Mouse (Mus musculus) erythroblast, embryonic 14.5 days (primary cell): ENCODE measurements around the gene Vps4b. TPM values are rescaled to one million over a fixed set of nuclear protein-coding genes. Genes with fewer than 3 reads are reported as not detected.
A peak's percentile ranks its signal among the peaks of the same experiment; 100 is the strongest.
"Not testable (repeated sequence)": the region's sequence is repeated elsewhere in the genome, so short reads cannot be mapped to it uniquely, and the experiment has no call there.

Source experiments
- H3K27me3 ChIP-seq: 2 replicates; pipeline ENCODE4 v1.6.1; 2012; ENCODE audit warnings: inconsistent platforms; ENCODE audit not compliant: control insufficient read depth
- H3K36me3 ChIP-seq: 2 replicates; pipeline ENCODE4 v1.6.1; 2012; ENCODE audit warnings: mild to moderate bottlenecking, inconsistent platforms; ENCODE audit not compliant: control insufficient read depth
- H3K4me1 ChIP-seq: 2 replicates; pipeline ENCODE4 v1.6.1; 2012; ENCODE audit warnings: inconsistent platforms; ENCODE audit not compliant: control insufficient read depth
- H3K4me3 ChIP-seq: replicated peaks from 2 replicates; pipeline ENCODE3; 2012; ENCODE audit warnings: moderate library complexity, mild to moderate bottlenecking, inconsistent platforms
- H3K9me3 ChIP-seq: 2 replicates; pipeline ENCODE4 v1.6.1; 2012; ENCODE audit warnings: low read length, inconsistent platforms, mixed read lengths; ENCODE audit not compliant: control insufficient read depth
- GATA1 ChIP-seq: IDR thresholded peaks from 2 replicates; pipeline ENCODE4 v1.6.1; 2012; ENCODE audit warnings: low read length, inconsistent platforms, mixed read lengths
- TAL1 ChIP-seq: IDR thresholded peaks from 3 replicates; pipeline ENCODE4 v1.6.1; 2012; ENCODE audit warnings: low read length, inconsistent platforms, mixed read lengths
- polyA plus RNA-seq: library from polyadenylated mRNA; stranded (reverse); fragments of >175 nt; gene quantifications from 2 replicates; pipeline ENCODE4 v1.2.3, GENCODE M21; 2012

Vps4b gene
- polyA plus RNA-seq, 1 experiment: 0.37 TPM

DNA sequence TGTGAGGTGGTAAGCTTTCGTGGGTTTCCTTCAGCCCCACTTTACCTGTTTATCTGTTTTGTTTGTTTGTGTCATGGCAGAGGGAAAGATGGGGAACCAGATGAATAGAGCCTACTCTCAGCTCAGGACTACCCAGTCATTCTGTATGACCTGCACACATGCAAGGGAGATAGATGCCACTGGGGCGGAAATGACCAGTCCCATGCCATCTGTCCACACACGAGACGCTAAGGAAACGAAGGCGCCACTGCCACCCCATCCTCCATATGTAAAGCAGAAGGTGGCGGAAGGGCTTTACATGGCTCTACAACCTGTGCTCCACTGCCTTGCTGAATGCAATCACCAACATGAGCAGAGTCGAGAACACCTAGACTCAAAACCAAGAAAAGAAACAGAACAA, 60.3 kb downstream of the Vps4b start:
- H3K9me3 ChIP-seq: no peaks in the 10 kb centered on the region
- no peaks in the 10 kb centered on the region for H3K27me3 ChIP-seq
- no peak overlapping the region for H3K4me3 ChIP-seq
- peaks cover 12% of the 10 kb centered on the region for H3K36me3 ChIP-seq
- no peaks in the 10 kb centered on the region for H3K4me1 ChIP-seq
- TF ChIP-seq GATA1 (no peak), TAL1 (no peak)

DNA sequence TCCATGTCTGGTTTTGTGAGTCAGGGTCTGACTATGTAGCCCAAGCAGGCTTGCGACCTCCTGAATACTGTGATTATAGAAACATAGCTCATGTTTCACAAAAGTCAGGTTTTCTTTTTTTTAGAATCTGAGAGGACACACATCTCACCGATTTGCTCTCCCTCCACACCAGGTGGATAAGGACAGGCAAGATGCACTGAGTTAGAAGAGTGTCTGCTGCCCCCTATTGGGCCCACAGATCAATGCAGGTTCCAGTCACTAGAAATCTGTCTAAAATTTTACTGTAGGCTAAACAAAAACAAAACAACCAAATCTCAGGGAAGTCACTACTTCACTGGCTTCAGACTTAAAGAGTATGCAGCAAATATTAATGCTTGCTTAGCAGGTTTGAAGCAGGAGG, 60.9 kb downstream of the Vps4b start:
- Histone ChIP-seq H3K4me3 (no peak overlapping the region), H3K36me3 (peaks cover 12% of the 10 kb centered on the region), H3K27me3 (no peaks in the 10 kb centered on the region), H3K4me1 (no peaks in the 10 kb centered on the region), H3K9me3 (no peaks in the 10 kb centered on the region)
- TF ChIP-seq TAL1 (no peak), GATA1 (no peak)

DNA sequence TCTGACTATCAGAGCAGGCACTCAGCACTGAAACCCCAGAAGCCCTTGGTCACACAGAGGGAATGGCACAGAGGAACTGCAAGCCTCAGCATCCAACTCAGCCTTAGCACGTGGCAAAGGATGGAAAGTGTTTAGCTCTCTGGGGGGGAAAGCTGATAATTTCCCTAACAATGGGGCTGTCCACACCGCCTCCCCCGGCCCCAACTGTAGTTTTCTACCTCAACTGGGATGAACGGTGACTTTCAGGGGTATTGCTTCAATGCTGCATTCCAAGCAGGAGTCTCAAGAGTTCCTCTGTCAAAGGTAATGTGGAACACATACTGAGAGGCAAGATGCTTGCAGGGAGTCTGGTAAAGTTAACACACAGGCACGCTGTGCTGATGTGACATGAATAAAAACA, 74.5 kb downstream of the Vps4b start:
- no peaks in the 10 kb centered on the region for H3K4me1 ChIP-seq
- no peaks in the 10 kb centered on the region for H3K27me3 ChIP-seq
- H3K9me3 ChIP-seq: no peaks in the 10 kb centered on the region
- no peak overlapping the region for H3K4me3 ChIP-seq
- TF ChIP-seq GATA1 (no peak), TAL1 (no peak)
- no peaks in the 10 kb centered on the region for H3K36me3 ChIP-seq

DNA sequence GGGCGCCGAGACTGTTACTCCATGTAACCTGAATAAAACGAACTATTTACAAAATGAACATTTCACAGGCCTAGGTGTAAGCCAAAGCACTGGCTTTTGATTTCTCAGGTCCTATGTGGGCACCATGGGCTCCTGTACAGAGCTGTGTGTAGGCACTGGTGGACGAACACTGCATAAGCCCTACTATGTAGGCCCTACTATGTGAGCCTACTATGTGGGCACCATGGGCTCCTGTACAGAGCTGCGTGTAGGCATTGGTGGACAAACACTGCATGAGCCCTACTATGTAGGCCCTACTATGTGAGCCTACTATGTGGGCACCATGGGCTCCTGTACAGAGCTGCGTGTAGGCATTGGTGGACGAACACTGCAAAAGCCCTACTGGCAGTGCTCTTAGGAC, 78.8 kb downstream of the Vps4b start:
- H3K36me3 ChIP-seq, H3K4me3 ChIP-seq, H3K9me3 ChIP-seq: not testable (repeated sequence)
- Histone ChIP-seq H3K4me1 (peaks cover 20% of the 10 kb centered on the region), H3K27me3 (peaks cover 28% of the 10 kb centered on the region)

DNA sequence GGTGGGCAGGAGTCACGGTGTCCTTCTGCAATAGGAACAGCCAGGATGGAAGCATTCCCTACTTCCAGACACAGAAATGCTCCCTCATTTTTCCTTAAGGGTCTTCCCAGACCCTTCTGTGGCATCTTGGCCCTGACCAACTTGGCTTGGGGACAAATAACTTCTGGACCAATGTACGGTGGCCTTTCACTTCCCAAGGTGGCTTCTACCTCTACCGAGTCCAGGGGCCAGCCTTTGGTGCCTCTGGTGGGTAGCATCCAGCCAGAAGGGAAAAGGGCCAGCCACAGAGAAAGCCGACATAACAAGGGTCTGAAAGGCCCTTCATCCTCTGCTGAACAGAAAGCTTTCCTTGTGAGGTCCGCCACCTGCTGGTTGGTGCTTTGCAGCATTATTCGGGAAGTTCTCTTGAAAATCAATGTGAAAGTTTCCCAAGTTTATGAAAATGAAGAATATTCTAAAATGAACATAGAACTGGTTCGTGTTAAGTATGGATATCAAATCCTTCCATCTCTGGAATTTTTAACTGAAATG, 79.4 kb downstream of the Vps4b start:
- peaks cover 20% of the 10 kb centered on the region for H3K4me1 ChIP-seq
- H3K27me3 ChIP-seq: peaks cover 34% of the 10 kb centered on the region
- peaks cover 3% of the 10 kb centered on the region; the same call in 1 of the 2 replicates for H3K9me3 ChIP-seq
- H3K4me3 ChIP-seq: no peak overlapping the region
- H3K36me3 ChIP-seq: no peaks in the 10 kb centered on the region
- TF ChIP-seq GATA1: no peak
- no peak for TF ChIP-seq TAL1

DNA sequence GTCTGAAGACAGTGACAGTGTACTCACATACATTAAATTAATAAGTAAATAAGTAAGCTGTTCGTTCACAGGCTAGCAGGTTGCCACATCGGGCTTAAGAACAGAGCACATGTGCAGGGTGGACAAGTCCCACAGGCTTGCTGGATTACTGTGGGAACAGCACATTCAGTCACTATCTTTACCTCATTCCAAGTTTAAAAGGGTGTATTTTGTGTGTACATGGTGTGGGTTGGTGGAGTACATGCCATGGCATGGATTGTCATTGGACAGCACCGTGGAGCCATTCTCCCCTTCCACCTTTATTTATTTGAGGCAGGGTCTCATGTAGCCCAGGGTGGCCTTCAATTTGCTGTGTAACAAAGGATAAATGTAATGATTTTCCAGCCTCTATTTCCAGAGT, 80.4 kb downstream of the Vps4b start:
- peaks cover 3% of the 10 kb centered on the region; the same call in 1 of the 2 replicates for H3K9me3 ChIP-seq
- H3K27me3 ChIP-seq: peaks cover 44% of the 10 kb centered on the region
- no peaks in the 10 kb centered on the region for H3K36me3 ChIP-seq
- H3K4me1 ChIP-seq: peaks cover 20% of the 10 kb centered on the region
- no peak overlapping the region for H3K4me3 ChIP-seq
- TF ChIP-seq TAL1: no peak
- TF ChIP-seq GATA1: no peak

DNA sequence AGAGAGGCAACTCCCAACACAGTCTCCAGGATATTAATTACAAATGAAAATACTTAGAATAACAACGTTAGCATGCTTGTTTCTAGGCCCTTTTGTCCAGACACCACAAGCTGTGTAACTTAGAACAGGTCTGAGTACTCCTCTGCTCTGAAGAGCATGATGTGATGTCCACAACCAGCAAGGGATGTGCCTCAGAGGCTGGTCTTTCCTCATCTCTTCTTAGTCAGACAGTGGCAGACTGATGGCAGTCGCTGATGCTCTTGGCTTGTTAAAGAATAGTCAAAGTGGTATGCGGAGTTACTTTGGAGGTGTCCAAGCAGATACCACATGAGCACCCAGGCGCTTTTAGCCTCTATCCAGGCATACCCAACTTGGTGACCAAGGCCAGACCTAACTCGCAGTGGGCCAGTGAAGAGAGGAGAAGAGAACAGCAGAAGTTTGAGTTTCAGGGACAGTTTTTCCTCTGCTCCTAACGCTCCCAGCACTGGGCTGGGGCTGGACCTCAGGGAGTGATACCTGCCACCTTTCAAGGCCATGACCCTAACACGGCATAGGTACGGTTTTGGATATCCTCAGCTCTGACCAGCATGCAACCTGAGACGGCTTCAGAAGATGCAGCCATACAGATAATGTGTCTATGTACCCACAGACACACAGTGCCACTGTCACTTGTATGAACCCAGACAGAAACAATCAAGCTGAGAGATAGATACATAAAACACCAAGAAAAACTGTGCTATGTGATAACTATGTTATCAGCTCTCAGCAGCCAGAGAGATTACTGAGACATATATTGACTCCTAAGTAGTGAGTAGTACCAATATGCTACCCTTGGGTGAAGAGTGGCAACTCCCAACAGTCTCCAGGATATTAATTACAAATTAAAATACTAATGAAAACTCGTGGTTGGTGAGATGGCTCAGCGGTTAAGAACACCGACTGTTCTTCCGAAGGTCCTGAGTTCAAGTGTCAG, 81.1 kb downstream of the Vps4b start:
- Histone ChIP-seq H3K4me1 (peaks cover 20% of the 10 kb centered on the region), H3K36me3 (no peaks in the 10 kb centered on the region), H3K9me3 (peaks cover 3% of the 10 kb centered on the region; the same call in 1 of the 2 replicates), H3K27me3 (peaks cover 44% of the 10 kb centered on the region), H3K4me3 (no peak overlapping the region)
- TF ChIP-seq GATA1 (no peak), TAL1 (no peak)

DNA sequence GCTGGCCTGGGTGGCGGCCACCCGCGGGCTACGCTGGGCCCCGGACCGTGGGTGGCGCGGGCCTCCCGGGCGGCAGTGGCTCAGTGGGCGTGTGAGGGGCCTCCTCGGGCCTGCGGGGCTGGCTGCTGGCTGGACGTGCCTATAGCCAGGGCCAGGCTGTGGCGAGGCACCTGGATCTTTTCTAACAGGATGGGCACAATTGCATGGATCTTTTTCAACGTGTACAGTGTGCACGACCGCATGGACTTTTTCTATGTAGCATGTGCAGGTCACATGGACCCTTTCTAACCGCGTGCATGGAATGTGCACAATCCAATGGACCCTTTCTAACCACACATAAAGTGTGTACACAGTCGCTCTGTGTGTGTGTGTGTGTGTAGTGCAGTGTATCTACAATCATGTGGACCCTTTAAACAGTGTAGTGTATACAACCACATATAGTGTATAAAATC, 82.0 kb downstream of the Vps4b start:
- Histone ChIP-seq H3K4me1 (peaks cover 20% of the 10 kb centered on the region), H3K4me3 (peak overlapping the region; percentile 55), H3K36me3 (no peaks in the 10 kb centered on the region), H3K27me3 (peaks cover 44% of the 10 kb centered on the region), H3K9me3 (peaks cover 3% of the 10 kb centered on the region; the same call in 1 of the 2 replicates)
- TF ChIP-seq TAL1 (no peak), GATA1 (no peak)

Other genes starting within 250 kb of the Vps4b start
- 0.01 TPM in 1 of 2 replicates, not detected in the other for gene Bcl2, start 82.5 kb downstream of the Vps4b start, polyA plus RNA-seq
- gene Kdsr, start 37.0 kb downstream of the Vps4b start, polyA plus RNA-seq: 0.02 and 0.13 TPM in 2 replicates
- not detected in 2 replicates for gene Serpinb5, start 64.4 kb upstream of the Vps4b start, polyA plus RNA-seq
- 0.04 TPM in 1 of 2 replicates, not detected in the other for gene Serpinb12, start 137.7 kb upstream of the Vps4b start, polyA plus RNA-seq
- 0.04 TPM in 1 of 2 replicates, not detected in the other for gene Serpinb13, start 184.3 kb upstream of the Vps4b start, polyA plus RNA-seq